Mouse (Mus musculus): Measurements from ENCODE around the gene Mt3. TPM values are rescaled to one million over a fixed set of nuclear protein-coding genes. Genes with fewer than 3 reads are reported as not detected.

The Mt3 gene
- polyA plus RNA-seq, 1 experiment from 2014 or later, result 3.8 TPM

GRCm38 (mm10) chr8:94169547-94169946, 17.1 kb downstream of the Mt3 start:
- no peak for ATAC-seq (ENCODE audit: insufficient read depth, low FRiP score)
- 65% methylated on average over 5 of the region's 5 CpGs for WGBS

GRCm38 (mm10) chr8:94171321-94171755, 18.9 kb downstream of the Mt3 start:
- peaks cover 13% of the 10 kb centered on the region for H3K4me1 ChIP-seq (ENCODE audit: control insufficient read depth, insufficient read depth, low read length)
- no peaks in the 10 kb centered on the region for H3K36me3 ChIP-seq (ENCODE audit: control insufficient read depth, insufficient read depth, low read length)
- no peak for ATAC-seq (ENCODE audit: insufficient read depth, low FRiP score)
- peak overlapping the region; percentile 87 for H3K4me2 ChIP-seq (ENCODE audit: low read depth, low read length)
- H3K27ac ChIP-seq (ENCODE audit: low read length), result 0 out of 2 replicates have a peak overlapping the region, but pooled peaks have one; percentile 86
- 44% methylated on average over 10 of the region's 10 CpGs for WGBS
- H3K27me3 ChIP-seq (ENCODE audit: control insufficient read depth, insufficient read depth, low read length), result peaks cover 30% of the 10 kb centered on the region
- peak overlapping the region; percentile 56 for H3K4me3 ChIP-seq (replicated peaks; ENCODE audit: low read length)
- H3K9me3 ChIP-seq (replicated peaks; ENCODE audit: control insufficient read depth, low read length), result no peaks in the 10 kb centered on the region
- H3K9ac ChIP-seq (ENCODE audit: low read length), result peak overlapping the region; percentile 70

More at GRCm38 (mm10) chr8:94169547-94169946, 17.1 kb downstream of the Mt3 start:
- H3K27me3 ChIP-seq (ENCODE audit: control insufficient read depth, insufficient read depth, low read length), result peaks cover 30% of the 10 kb centered on the region
- no peak overlapping the region for H3K9ac ChIP-seq (ENCODE audit: low read length)
- H3K4me1 ChIP-seq (ENCODE audit: control insufficient read depth, insufficient read depth, low read length), result peaks cover 13% of the 10 kb centered on the region
- no peaks in the 10 kb centered on the region for H3K9me3 ChIP-seq (replicated peaks; ENCODE audit: control insufficient read depth, low read length)
- H3K27ac ChIP-seq (ENCODE audit: low read length), result no peak overlapping the region
- no peak overlapping the region for H3K4me2 ChIP-seq (ENCODE audit: low read depth, low read length)
- H3K4me3 ChIP-seq (replicated peaks; ENCODE audit: low read length), result no peak overlapping the region
- no peaks in the 10 kb centered on the region for H3K36me3 ChIP-seq (ENCODE audit: control insufficient read depth, insufficient read depth, low read length)

- Histone ChIP-seq H3K9me3 (replicated peaks; ENCODE audit: control insufficient read depth, low read length) (no peaks in the 10 kb centered on the region), H3K4me3 (replicated peaks; ENCODE audit: low read length) (peak within 1 kb of the TSS; percentile 56), H3K27ac (ENCODE audit: low read length) (peak within 1 kb of the TSS; percentile 86), H3K4me2 (ENCODE audit: low read depth, low read length) (peak within 1 kb of the TSS; percentile 87), H3K9ac (ENCODE audit: low read length) (peak within 1 kb of the TSS; percentile 70), H3K36me3 (ENCODE audit: control insufficient read depth, insufficient read depth, low read length) (no peaks in the 10 kb centered on the region), H3K27me3 (ENCODE audit: control insufficient read depth, insufficient read depth, low read length) (peaks cover 30% of the 10 kb centered on the region), H3K4me1 (ENCODE audit: control insufficient read depth, insufficient read depth, low read length) (peaks cover 13% of the 10 kb centered on the region)
- ATAC-seq (ENCODE audit: insufficient read depth, low FRiP score), result peak; percentile 91
- under 1% methylated on average over 56 of the region's 56 CpGs for WGBS
These were observed 19.8 kb downstream of the Mt3 start, which contains the start of gene Mt2 for GRCm38 (mm10) chr8:94172075-94172808. Mt2 (plus strand) TSS chr8:94172664.

GRCm38 (mm10) chr8:94172809-94173732, 20.7 kb downstream of the Mt3 start:
- Histone ChIP-seq H3K4me1 (ENCODE audit: control insufficient read depth, insufficient read depth, low read length) (peaks cover 13% of the 10 kb centered on the region), H3K9ac (ENCODE audit: low read length) (peak overlapping the region; percentile 70), H3K4me2 (ENCODE audit: low read depth, low read length) (peak overlapping the region; percentile 87), H3K27ac (ENCODE audit: low read length) (peak overlapping the region; percentile 86), H3K9me3 (replicated peaks; ENCODE audit: control insufficient read depth, low read length) (no peaks in the 10 kb centered on the region), H3K27me3 (ENCODE audit: control insufficient read depth, insufficient read depth, low read length) (peaks cover 30% of the 10 kb centered on the region), H3K36me3 (ENCODE audit: control insufficient read depth, insufficient read depth, low read length) (no peaks in the 10 kb centered on the region), H3K4me3 (replicated peaks; ENCODE audit: low read length) (peak overlapping the region; percentile 56)
- WGBS, result 2% methylated on average over 39 of the region's 39 CpGs
- ATAC-seq (ENCODE audit: insufficient read depth, low FRiP score), result no peak

- ATAC-seq (ENCODE audit: insufficient read depth, low FRiP score), result no peak
- Histone ChIP-seq H3K9ac (ENCODE audit: low read length) (no peak overlapping the region), H3K4me2 (ENCODE audit: low read depth, low read length) (peak overlapping the region; percentile 87), H3K27ac (ENCODE audit: low read length) (peak overlapping the region; percentile 86), H3K36me3 (ENCODE audit: control insufficient read depth, insufficient read depth, low read length) (no peaks in the 10 kb centered on the region), H3K4me3 (replicated peaks; ENCODE audit: low read length) (peak overlapping the region; percentile 56), H3K27me3 (ENCODE audit: control insufficient read depth, insufficient read depth, low read length) (peaks cover 30% of the 10 kb centered on the region), H3K9me3 (replicated peaks; ENCODE audit: control insufficient read depth, low read length) (no peaks in the 10 kb centered on the region), H3K4me1 (ENCODE audit: control insufficient read depth, insufficient read depth, low read length) (peaks cover 13% of the 10 kb centered on the region)
- 53% methylated on average over 11 of the region's 11 CpGs for WGBS
These were observed 21.5 kb downstream of the Mt3 start for GRCm38 (mm10) chr8:94173848-94174403.

- Histone ChIP-seq H3K4me1 (ENCODE audit: control insufficient read depth, insufficient read depth, low read length) (peaks cover 18% of the 10 kb centered on the region), H3K27me3 (ENCODE audit: control insufficient read depth, insufficient read depth, low read length) (peaks cover 30% of the 10 kb centered on the region), H3K9me3 (replicated peaks; ENCODE audit: control insufficient read depth, low read length) (no peaks in the 10 kb centered on the region), H3K9ac (ENCODE audit: low read length) (no peak overlapping the region), H3K36me3 (ENCODE audit: control insufficient read depth, insufficient read depth, low read length) (no peaks in the 10 kb centered on the region), H3K27ac (ENCODE audit: low read length) (0 out of 2 replicates have a peak overlapping the region, but pooled peaks have one; percentile 27), H3K4me3 (replicated peaks; ENCODE audit: low read length) (no peak overlapping the region), H3K4me2 (ENCODE audit: low read depth, low read length) (no peak overlapping the region; the same call in 1 of the 2 replicates)
- WGBS, result 36% methylated on average over 7 of the region's 7 CpGs
- no peak for ATAC-seq (ENCODE audit: insufficient read depth, low FRiP score)
These were observed 22.3 kb downstream of the Mt3 start for GRCm38 (mm10) chr8:94174619-94175213.

- Histone ChIP-seq H3K36me3 (ENCODE audit: control insufficient read depth, insufficient read depth, low read length) (no peaks in the 10 kb centered on the region), H3K27ac (ENCODE audit: low read length) (peak overlapping the region; percentile 97)
These were observed 25.4 kb downstream of the Mt3 start for GRCm38 (mm10) chr8:94177716-94178390.

More at GRCm38 (mm10) chr8:94177716-94178390, 25.4 kb downstream of the Mt3 start:
- Histone ChIP-seq H3K27me3 (ENCODE audit: control insufficient read depth, insufficient read depth, low read length) (peaks cover 20% of the 10 kb centered on the region; the same call in 1 of the 2 replicates), H3K4me1 (ENCODE audit: control insufficient read depth, insufficient read depth, low read length) (peaks cover 17% of the 10 kb centered on the region; the same call in 1 of the 2 replicates), H3K4me2 (ENCODE audit: low read depth, low read length) (0 out of 2 replicates have a peak overlapping the region, but pooled peaks have one; percentile 89), H3K4me3 (replicated peaks; ENCODE audit: low read length) (no peak overlapping the region), H3K9ac (ENCODE audit: low read length) (no peak overlapping the region), H3K9me3 (replicated peaks; ENCODE audit: control insufficient read depth, low read length) (no peaks in the 10 kb centered on the region)
- no peak for ATAC-seq (ENCODE audit: insufficient read depth, low FRiP score)
- 74% methylated on average over 7 of the region's 7 CpGs for WGBS
